Mouse (Mus musculus): ENCODE data around the gene Map1b. TPM values are rescaled to one million over a fixed set of nuclear protein-coding genes. Genes with fewer than 3 reads are reported as not detected.

Map1b gene
- polyA plus RNA-seq, 1 experiment from 2014 or later, result 2,470 TPM

GRCm38 (mm10) chr13:99447002-99447401, 69.3 kb downstream of the Map1b start:
- no peaks in the 10 kb centered on the region for H3K27me3 ChIP-seq (ENCODE audit: control insufficient read depth, insufficient read depth, low read length)
- H3K4me2 ChIP-seq (ENCODE audit: low read length), result peak overlapping the region; percentile 47
- H3K4me1 ChIP-seq (ENCODE audit: control insufficient read depth, insufficient read depth, low read length), result peaks cover 89% of the 10 kb centered on the region
- H3K27ac ChIP-seq (replicated peaks; ENCODE audit: low read depth, low read length), result peak overlapping the region; percentile 70
- peak overlapping the region; percentile 4; the same call in 1 of the 2 replicates for H3K9ac ChIP-seq (replicated peaks; ENCODE audit: low read length)
- peaks cover 12% of the 10 kb centered on the region for H3K36me3 ChIP-seq (ENCODE audit: control insufficient read depth, insufficient read depth, low read length)
- H3K4me3 ChIP-seq (replicated peaks; ENCODE audit: low read depth, low read length), result peak overlapping the region; percentile 24
- no peaks in the 10 kb centered on the region for H3K9me3 ChIP-seq (ENCODE audit: control insufficient read depth, low read length)
- no peak for ATAC-seq (ENCODE audit: low FRiP score, low TSS enrichment)
- WGBS, result 37% methylated on average over 7 of the region's 7 CpGs
- DNase-seq, result no peak

GRCm38 (mm10) chr13:99444880-99445279, 71.5 kb downstream of the Map1b start:
- DNase-seq, result peak; percentile 81
- H3K27ac ChIP-seq (replicated peaks; ENCODE audit: low read depth, low read length), result peak overlapping the region; percentile 88
- WGBS, result under 1% methylated on average over 6 of the region's 6 CpGs
- H3K9me3 ChIP-seq (ENCODE audit: control insufficient read depth, low read length), result no peaks in the 10 kb centered on the region
- peak overlapping the region; percentile 47 for H3K4me2 ChIP-seq (ENCODE audit: low read length)
- H3K36me3 ChIP-seq (ENCODE audit: control insufficient read depth, insufficient read depth, low read length), result peaks cover 25% of the 10 kb centered on the region
- peaks cover 79% of the 10 kb centered on the region for H3K4me1 ChIP-seq (ENCODE audit: control insufficient read depth, insufficient read depth, low read length)
- ATAC-seq (ENCODE audit: low FRiP score, low TSS enrichment), result no peak; the same call in 1 of the 2 replicates
- no peaks in the 10 kb centered on the region for H3K27me3 ChIP-seq (ENCODE audit: control insufficient read depth, insufficient read depth, low read length)
- H3K4me3 ChIP-seq (replicated peaks; ENCODE audit: low read depth, low read length), result no peak overlapping the region
- H3K9ac ChIP-seq (replicated peaks; ENCODE audit: low read length), result 0 out of 2 replicates have a peak overlapping the region, but pooled peaks have one; percentile 13

GRCm38 (mm10) chr13:99444431-99444871, 71.9 kb downstream of the Map1b start:
- WGBS, result 2% methylated on average over 10 of the region's 10 CpGs
- H3K4me2 ChIP-seq (ENCODE audit: low read length), result peak overlapping the region; percentile 47
- peak overlapping the region; percentile 88 for H3K27ac ChIP-seq (replicated peaks; ENCODE audit: low read depth, low read length)
- H3K9me3 ChIP-seq (ENCODE audit: control insufficient read depth, low read length), result no peaks in the 10 kb centered on the region
- DNase-seq (peak; percentile 86), ATAC-seq (ENCODE audit: low FRiP score, low TSS enrichment) (peak; percentile 79)
- H3K9ac ChIP-seq (replicated peaks; ENCODE audit: low read length), result peak overlapping the region; percentile 13; the same call in 1 of the 2 replicates
- peaks cover 74% of the 10 kb centered on the region for H3K4me1 ChIP-seq (ENCODE audit: control insufficient read depth, insufficient read depth, low read length)
- no peaks in the 10 kb centered on the region for H3K27me3 ChIP-seq (ENCODE audit: control insufficient read depth, insufficient read depth, low read length)
- peak overlapping the region; percentile 17 for H3K4me3 ChIP-seq (replicated peaks; ENCODE audit: low read depth, low read length)
- peaks cover 29% of the 10 kb centered on the region for H3K36me3 ChIP-seq (ENCODE audit: control insufficient read depth, insufficient read depth, low read length)

GRCm38 (mm10) chr13:99443484-99444175, 72.7 kb downstream of the Map1b start:
- Histone ChIP-seq H3K27me3 (ENCODE audit: control insufficient read depth, insufficient read depth, low read length) (no peaks in the 10 kb centered on the region), H3K4me2 (ENCODE audit: low read length) (peak overlapping the region; percentile 47), H3K36me3 (ENCODE audit: control insufficient read depth, insufficient read depth, low read length) (peaks cover 36% of the 10 kb centered on the region), H3K9ac (replicated peaks; ENCODE audit: low read length) (peak overlapping the region; percentile 2), H3K9me3 (ENCODE audit: control insufficient read depth, low read length) (no peaks in the 10 kb centered on the region), H3K4me1 (ENCODE audit: control insufficient read depth, insufficient read depth, low read length) (peaks cover 67% of the 10 kb centered on the region), H3K27ac (replicated peaks; ENCODE audit: low read depth, low read length) (peak overlapping the region; percentile 88), H3K4me3 (replicated peaks; ENCODE audit: low read depth, low read length) (peak overlapping the region; percentile 17)
- ATAC-seq (ENCODE audit: low FRiP score, low TSS enrichment) (peak; percentile 18), DNase-seq (peak; percentile 71)
- 3% methylated on average over 7 of the region's 7 CpGs for WGBS

GRCm38 (mm10) chr13:99442434-99443249, 73.7 kb downstream of the Map1b start:
- peak overlapping the region; percentile 47 for H3K4me2 ChIP-seq (ENCODE audit: low read length)
- H3K9ac ChIP-seq (replicated peaks; ENCODE audit: low read length), result no peak overlapping the region; the same call in 1 of the 2 replicates
- no peak for ATAC-seq (ENCODE audit: low FRiP score, low TSS enrichment)

GRCm38 (mm10) chr13:99441700-99442433, 74.5 kb downstream of the Map1b start:
- 42% methylated on average over 18 of the region's 18 CpGs for WGBS
- H3K27me3 ChIP-seq (ENCODE audit: control insufficient read depth, insufficient read depth, low read length), result no peaks in the 10 kb centered on the region
- H3K4me3 ChIP-seq (replicated peaks; ENCODE audit: low read depth, low read length), result peak overlapping the region; percentile 17
- H3K4me2 ChIP-seq (ENCODE audit: low read length), result peak overlapping the region; percentile 47
- no peaks in the 10 kb centered on the region for H3K9me3 ChIP-seq (ENCODE audit: control insufficient read depth, low read length)
- DNase-seq (no peak), ATAC-seq (ENCODE audit: low FRiP score, low TSS enrichment) (no peak)
- H3K27ac ChIP-seq (replicated peaks; ENCODE audit: low read depth, low read length), result 0 out of 2 replicates have a peak overlapping the region, but pooled peaks have one; percentile 10
- H3K9ac ChIP-seq (replicated peaks; ENCODE audit: low read length), result no peak overlapping the region
- peaks cover 50% of the 10 kb centered on the region for H3K4me1 ChIP-seq (ENCODE audit: control insufficient read depth, insufficient read depth, low read length)
- H3K36me3 ChIP-seq (ENCODE audit: control insufficient read depth, insufficient read depth, low read length), result peaks cover 54% of the 10 kb centered on the region

More at GRCm38 (mm10) chr13:99442434-99443249, 73.7 kb downstream of the Map1b start:
- WGBS, result 7% methylated on average over 12 of the region's 12 CpGs
- Histone ChIP-seq H3K27ac (replicated peaks; ENCODE audit: low read depth, low read length) (peak overlapping the region; percentile 88; the same call in 1 of the 2 replicates), H3K9me3 (ENCODE audit: control insufficient read depth, low read length) (no peaks in the 10 kb centered on the region), H3K4me3 (replicated peaks; ENCODE audit: low read depth, low read length) (peak overlapping the region; percentile 17), H3K27me3 (ENCODE audit: control insufficient read depth, insufficient read depth, low read length) (no peaks in the 10 kb centered on the region), H3K36me3 (ENCODE audit: control insufficient read depth, insufficient read depth, low read length) (peaks cover 46% of the 10 kb centered on the region), H3K4me1 (ENCODE audit: control insufficient read depth, insufficient read depth, low read length) (peaks cover 58% of the 10 kb centered on the region)
- no peak for DNase-seq

- 94% methylated on average over 2 of the region's 2 CpGs for WGBS
- no peak for ATAC-seq (ENCODE audit: low FRiP score, low TSS enrichment)
- Histone ChIP-seq H3K36me3 (ENCODE audit: control insufficient read depth, insufficient read depth, low read length) (peaks cover 70% of the 10 kb centered on the region), H3K9me3 (ENCODE audit: control insufficient read depth, low read length) (no peaks in the 10 kb centered on the region), H3K4me2 (ENCODE audit: low read length) (no peak overlapping the region), H3K4me3 (replicated peaks; ENCODE audit: low read depth, low read length) (no peak overlapping the region), H3K27ac (replicated peaks; ENCODE audit: low read depth, low read length) (peak overlapping the region; percentile 50; the same call in 1 of the 2 replicates), H3K9ac (replicated peaks; ENCODE audit: low read length) (no peak overlapping the region), H3K4me1 (ENCODE audit: control insufficient read depth, insufficient read depth, low read length) (peaks cover 35% of the 10 kb centered on the region), H3K27me3 (ENCODE audit: control insufficient read depth, insufficient read depth, low read length) (no peaks in the 10 kb centered on the region)
- no peak for DNase-seq
Observed at GRCm38 (mm10) chr13:99440228-99440627, 76.1 kb downstream of the Map1b start.

GRCm38 (mm10) chr13:99439357-99439756, 77.0 kb downstream of the Map1b start:
- WGBS, result 96% methylated on average over 5 of the region's 5 CpGs
- Histone ChIP-seq H3K36me3 (ENCODE audit: control insufficient read depth, insufficient read depth, low read length) (peaks cover 79% of the 10 kb centered on the region), H3K27me3 (ENCODE audit: control insufficient read depth, insufficient read depth, low read length) (no peaks in the 10 kb centered on the region), H3K4me3 (replicated peaks; ENCODE audit: low read depth, low read length) (no peak overlapping the region), H3K9ac (replicated peaks; ENCODE audit: low read length) (no peak overlapping the region), H3K27ac (replicated peaks; ENCODE audit: low read depth, low read length) (no peak overlapping the region), H3K9me3 (ENCODE audit: control insufficient read depth, low read length) (no peaks in the 10 kb centered on the region), H3K4me2 (ENCODE audit: low read length) (no peak overlapping the region), H3K4me1 (ENCODE audit: control insufficient read depth, insufficient read depth, low read length) (peaks cover 26% of the 10 kb centered on the region)
- ATAC-seq (ENCODE audit: low FRiP score, low TSS enrichment) (no peak), DNase-seq (no peak)
